Mouse (Mus musculus) layer of hippocampus, postnatal 25 days (tissue): ENCODE measurements around the gene Mex3d. TPM values are rescaled to one million over a fixed set of nuclear protein-coding genes. Genes with fewer than 3 reads are reported as not detected.
A peak's percentile ranks its signal among the peaks of the same experiment; 100 is the strongest.

Source experiments
- DNase-seq, 2 experiments: peaks; one replicate each; pipeline ENCODE4 v3.0.0; 2022; ENCODE audit warnings: mixed read lengths in 2 of 2, low spot score in 1 of 2; ENCODE audit errors: extremely low spot score in 1 of 2
- microRNA-seq, 2 experiments: library from miRNA; unstranded; fragments of <30 nt; microRNA quantifications; one replicate each; pipeline ENCODE4 v1.2.0; 2021
- total RNA-seq, 2 experiments: library from RNA; stranded (reverse); gene quantifications; 2 replicates each; pipeline ENCODE4 v1.2.3; 2021

The Mex3d gene
- total RNA-seq, 2 experiments from 2014 or later, result 18.9 to 19.3 TPM

GRCm38 (mm10) chr10:80339941-80340750, 47.3 kb downstream of the Mex3d start:
- DNase-seq, result peak; percentile 81 to 97

- no peak for DNase-seq
Observed at GRCm38 (mm10) chr10:80336263-80336662, 51.2 kb downstream of the Mex3d start.

DNA sequence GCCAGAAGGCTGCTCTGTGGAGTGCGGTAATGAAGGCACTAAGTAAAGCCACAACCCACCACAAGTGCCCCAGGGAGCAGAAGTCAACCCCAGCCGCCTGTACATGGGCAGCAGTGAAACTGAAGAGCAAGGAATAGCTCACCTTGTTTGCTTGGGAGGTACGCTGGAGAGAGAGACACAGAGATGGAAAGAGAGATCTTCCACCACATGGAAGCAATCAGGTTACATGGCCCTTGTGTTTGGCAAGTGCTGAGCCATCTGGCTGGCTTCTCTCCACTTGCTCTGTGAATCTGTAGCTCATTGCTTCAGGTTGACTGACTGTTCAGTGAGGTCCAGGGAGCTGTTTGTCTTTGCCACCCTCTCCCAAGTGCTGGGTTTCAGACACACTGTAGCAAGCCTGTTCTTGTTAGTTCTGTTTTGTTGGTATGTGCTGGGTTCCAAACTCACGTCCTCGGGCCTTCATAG, 54.9 kb downstream of the Mex3d start:
- DNase-seq, result no peak

- DNase-seq, result no peak
Observed at GRCm38 (mm10) chr10:80331636-80332524, 55.6 kb downstream of the Mex3d start.

- DNase-seq, result no peak
Observed at GRCm38 (mm10) chr10:80330888-80331287, 56.6 kb downstream of the Mex3d start.

Small RNA genes lying within 50 kb of the gene (microRNA-seq; reads per million reads assigned to microRNA genes)
- 0 to 0.40 reads per million in 2 experiments for gene Gm22721

Other genes with a start within 250 kb of the Mex3d start
- 100 to 1,000 TPM; 338 to 391 TPM for gene Atp5d, start 249.0 kb downstream of the Mex3d start, total RNA-seq
- 100 to 1,000 TPM; 399 to 401 TPM for gene Cbarp, start 246.8 kb downstream of the Mex3d start, total RNA-seq
- 10 to 100 TPM; 61.4 to 82.4 TPM for gene Midn, start 239.4 kb downstream of the Mex3d start, total RNA-seq
- gene Cirbp, start 221.7 kb downstream of the Mex3d start, total RNA-seq, result 10 to 100 TPM; 69.5 to 97.5 TPM
- 1 to 10 TPM; 5.8 to 6.2 TPM for gene 1600002K03Rik, start 214.7 kb downstream of the Mex3d start, total RNA-seq
- 10 to 100 TPM; 11.9 to 12.7 TPM for gene Efna2, start 208.2 kb downstream of the Mex3d start, total RNA-seq
- 10 to 100 TPM; 39.5 to 48.9 TPM for gene Mum1, start 161.2 kb downstream of the Mex3d start, total RNA-seq
- 100 to 1,000 TPM; 196 to 223 TPM for gene Ndufs7, start 138.5 kb downstream of the Mex3d start, total RNA-seq
- 10 to 100 TPM; 43.1 to 54.7 TPM for gene Gamt, start 126.6 kb downstream of the Mex3d start, total RNA-seq
- gene Dazap1, start 126.2 kb downstream of the Mex3d start, total RNA-seq, result 10 to 100 TPM; 76.8 to 91.2 TPM
- 100 to 1,000 TPM; 790 to 900 TPM for gene Rps15, start 95.2 kb downstream of the Mex3d start, total RNA-seq
- 100 to 1,000 TPM; 101 to 115 TPM for gene Apc2, start 91.7 kb downstream of the Mex3d start, total RNA-seq
- gene 2310011J03Rik, start 67.1 kb downstream of the Mex3d start, total RNA-seq, result 10 to 100 TPM; 20.7 to 26.3 TPM
- 1 to 10 TPM; 2.3 to 2.8 TPM for gene Pcsk4, start 58.2 kb downstream of the Mex3d start, total RNA-seq
- gene Reep6, start 57.7 kb downstream of the Mex3d start, total RNA-seq, result 10 to 100 TPM in 1 of 2 experiments, 1 to 10 TPM in 1; 9.7 to 10.6 TPM
- 1 to 10 TPM; 3.8 to 5.5 TPM for gene Adamtsl5, start 39.2 kb downstream of the Mex3d start, total RNA-seq
- 10 to 100 TPM; 14.6 to 16.9 TPM for gene Plk5, start 31.2 kb downstream of the Mex3d start, total RNA-seq
- gene Mbd3, start 11.9 kb upstream of the Mex3d start, total RNA-seq, result 100 to 1,000 TPM; 138 to 159 TPM
- gene Uqcr11, start 19.2 kb upstream of the Mex3d start, total RNA-seq, result 100 to 1,000 TPM; 520 to 551 TPM
- 10 to 100 TPM; 26.9 to 32.1 TPM for gene Tcf3, start 46.0 kb upstream of the Mex3d start, total RNA-seq
- gene Onecut3, start 107.2 kb upstream of the Mex3d start, total RNA-seq, result not detected
- gene Atp8b3, start 151.5 kb upstream of the Mex3d start, total RNA-seq, result under 1 TPM; 0.19 to 0.47 TPM
- 10 to 100 TPM; 45.2 to 54.6 TPM for gene Rexo1, start 173.9 kb upstream of the Mex3d start, total RNA-seq
- 10 to 100 TPM; 57.3 to 57.6 TPM for gene Klf16, start 189.7 kb upstream of the Mex3d start, total RNA-seq
- 100 to 1,000 TPM; 184 to 192 TPM for gene Abhd17a, start 202.7 kb upstream of the Mex3d start, total RNA-seq
- 10 to 100 TPM; 44.1 to 45.5 TPM for gene Scamp4, start 215.2 kb upstream of the Mex3d start, total RNA-seq
- gene Adat3, start 215.2 kb upstream of the Mex3d start, total RNA-seq, result 1 to 10 TPM; 1.7 to 1.8 TPM
- 1 to 10 TPM; 2.4 to 3.4 TPM for gene Gm49322, start 218.4 kb upstream of the Mex3d start, total RNA-seq
- gene Csnk1g2, start 235.2 kb upstream of the Mex3d start, total RNA-seq, result 100 to 1,000 TPM; 208 to 236 TPM